9 mouse cellular contexts compared by ENCODE assay signal in genomic region chr11:114462755-114463374, GRCm38 (mm10).
DNase-seq lines count a peak whose midpoint lies in the region; ATAC-seq and TF ChIP-seq lines count a peak whose summit lies in the region.
"Had no signal": no experiment of that assay in that cellular context is flagged by ENCODE, and none has a peak within 500 bp of the region (broad histone marks: within the 10 kb centered on the region; RNA-seq: fewer than 3 reads in every experiment).

No protein-coding gene starts in this region.

- H3K79me2 ChIP-seq in liver, adult 2 months (ENCODE audit: control insufficient read depth, insufficient read depth, low read length) = no peaks in the 10 kb centered on the region

- H3K4me1 ChIP-seq in hindbrain, postnatal 0 days (ENCODE audit: insufficient read depth, low read length) = peaks cover 3% of the 10 kb centered on the region; the same call in 1 of the 2 replicates
- peaks cover 17% of the 10 kb centered on the region for H3K4me1 ChIP-seq in hindbrain, embryonic 16.5 days (ENCODE audit: control insufficient read depth, insufficient read depth, low read depth, low read length)
- no peaks in the 10 kb centered on the region for H3K4me1 ChIP-seq in ES-Bruce4 (ENCODE audit: control insufficient read depth, insufficient read depth, low read length)
- peaks cover 13% of the 10 kb centered on the region for H3K4me1 ChIP-seq in heart, embryonic 15.5 days (replicated peaks)
- H3K4me1 ChIP-seq in liver, adult 2 months (ENCODE audit: control insufficient read depth, insufficient read depth, low read length) = no peaks in the 10 kb centered on the region

- ATAC-seq in hindbrain, postnatal 0 days = 0 out of 2 replicates have a peak, but pooled peaks have one; percentile 24
- no peak; the same call in 1 of the 2 replicates for ATAC-seq in hindbrain, embryonic 16.5 days
- peak; percentile 72 for ATAC-seq in heart, embryonic 15.5 days (replicated peaks; ENCODE audit: insufficient number of reproducible peaks, insufficient read depth, low FRiP score, low read depth)
- ATAC-seq in neutrophil, adult 5-6 weeks (ENCODE audit: extremely low read depth, insufficient number of reproducible peaks, low FRiP score, poor library complexity, severe bottlenecking) = peak; percentile 64; the same call in 1 of the 2 replicates

- no peak overlapping the region for H3K27ac ChIP-seq in hindbrain, postnatal 0 days
- no peak overlapping the region for H3K27ac ChIP-seq in hindbrain, embryonic 16.5 days (ENCODE audit: low read depth, low read length)
- H3K27ac ChIP-seq in ES-Bruce4 (ENCODE audit: insufficient read depth, low read length) = no peak overlapping the region
- H3K27ac ChIP-seq in heart, embryonic 15.5 days = peak overlapping the region; percentile 15; the same call in 1 of the 2 replicates
- no peak overlapping the region for H3K27ac ChIP-seq in liver, adult 2 months (replicated peaks; ENCODE audit: insufficient read depth, low read depth, low read length)
- H3K27ac ChIP-seq: hindbrain, embryonic 15.5 days had no signal

- 36% methylated on average over 6 of the region's 6 CpGs for WGBS in hindbrain, postnatal 0 days
- 43% methylated on average over 6 of the region's 6 CpGs for WGBS in hindbrain, embryonic 16.5 days
- 8% methylated on average over 6 of the region's 6 CpGs for WGBS in heart, embryonic 15.5 days
- WGBS in liver, adult 2 months = 17% methylated on average over 6 of the region's 6 CpGs

- TF ChIP-seq EP300 in ES-Bruce4 (IDR thresholded peaks at IDR 0.05; ENCODE audit: insufficient read depth, low read depth, low read length) = 0 out of 2 replicates have a peak, but pooled peaks have one; percentile 10

- DNase-seq in hindbrain, postnatal 0 days (ENCODE audit: low spot score) = peak; percentile 75
- peak; percentile 72 for DNase-seq in cerebellum, adult 9-11 months
- DNase-seq in liver, adult 2 months (ENCODE audit: extremely low read depth, low read depth, low spot score) = peak; percentile 21
- DNase-seq in frontal cortex, postnatal 25 days (ENCODE audit: low spot score in 2 of 2) = no peak

- TF ChIP-seq POLR2A in ES-Bruce4 (IDR thresholded peaks at IDR 0.05; ENCODE audit: insufficient read depth, low read length) = no peak
- no peak for TF ChIP-seq POLR2A in liver, adult 2 months (IDR thresholded peaks at IDR 0.05; ENCODE audit: extremely low read depth, insufficient read depth, low read length)

- no peak overlapping the region for H3K4me2 ChIP-seq in hindbrain, postnatal 0 days (ENCODE audit: low read depth, low read length)
- no peak overlapping the region for H3K4me2 ChIP-seq in hindbrain, embryonic 16.5 days (ENCODE audit: low read length)
- no peak overlapping the region for H3K4me2 ChIP-seq in heart, embryonic 15.5 days
- H3K4me2 ChIP-seq: hindbrain, embryonic 15.5 days had no signal

- no peaks in the 10 kb centered on the region for H3K27me3 ChIP-seq in hindbrain, postnatal 0 days (ENCODE audit: insufficient read depth, low read length)
- H3K27me3 ChIP-seq in hindbrain, embryonic 16.5 days (replicated peaks; ENCODE audit: control insufficient read depth, insufficient read depth, low read length) = no peaks in the 10 kb centered on the region
- H3K27me3 ChIP-seq in ES-Bruce4 (ENCODE audit: control insufficient read depth, insufficient read depth, low read length, poor library complexity, severe bottlenecking) = 0 out of 2 replicates have a peak, but pooled peaks cover 1% of the 10 kb centered on the region
- peaks cover 40% of the 10 kb centered on the region for H3K27me3 ChIP-seq in heart, embryonic 15.5 days
- no peaks in the 10 kb centered on the region for H3K27me3 ChIP-seq in liver, adult 2 months (ENCODE audit: control insufficient read depth, insufficient read depth, low read length)

- no peak overlapping the region for H3K4me3 ChIP-seq in hindbrain, postnatal 0 days (ENCODE audit: low read length)
- no peak overlapping the region for H3K4me3 ChIP-seq in hindbrain, embryonic 16.5 days (ENCODE audit: low read length)
- no peak overlapping the region for H3K4me3 ChIP-seq in ES-Bruce4 (ENCODE audit: low read depth, low read length)
- no peak overlapping the region for H3K4me3 ChIP-seq in heart, embryonic 15.5 days
- H3K4me3 ChIP-seq in liver, adult 2 months (ENCODE audit: insufficient read depth, low read depth, low read length) = no peak overlapping the region
- H3K4me3 ChIP-seq: hindbrain, embryonic 15.5 days had no signal

- peak; percentile 84 for TF ChIP-seq CTCF in hindbrain, postnatal 0 days (IDR thresholded peaks at IDR 0.05; ENCODE audit: low read depth)
- TF ChIP-seq CTCF in ES-Bruce4 (IDR thresholded peaks at IDR 0.05; ENCODE audit: low read depth, low read length) = peak; percentile 89
- TF ChIP-seq CTCF in liver, adult 2 months (IDR thresholded peaks at IDR 0.05; ENCODE audit: low read depth, low read length) = peak; percentile 82

- H3K9ac ChIP-seq in hindbrain, postnatal 0 days (replicated peaks; ENCODE audit: low read length) = no peak overlapping the region
- H3K9ac ChIP-seq in hindbrain, embryonic 16.5 days (ENCODE audit: low read depth, low read length) = no peak overlapping the region
- H3K9ac ChIP-seq in ES-Bruce4 (ENCODE audit: low read depth, poor library complexity, severe bottlenecking) = no peak overlapping the region
- no peak overlapping the region for H3K9ac ChIP-seq in heart, embryonic 15.5 days
- H3K9ac ChIP-seq in liver, adult 2 months (ENCODE audit: low read depth, low read length) = no peak overlapping the region
- H3K9ac ChIP-seq: hindbrain, embryonic 15.5 days had no signal

- H3K36me3 ChIP-seq in hindbrain, postnatal 0 days (ENCODE audit: insufficient read depth, low read length) = no peaks in the 10 kb centered on the region
- no peaks in the 10 kb centered on the region for H3K36me3 ChIP-seq in hindbrain, embryonic 16.5 days (ENCODE audit: control insufficient read depth, insufficient read depth, low read length)
- H3K36me3 ChIP-seq in ES-Bruce4 (ENCODE audit: control insufficient read depth, insufficient read depth, low read length, poor library complexity, severe bottlenecking) = no peaks in the 10 kb centered on the region
- H3K36me3 ChIP-seq in heart, embryonic 15.5 days = no peaks in the 10 kb centered on the region
- H3K36me3 ChIP-seq in liver, adult 2 months (ENCODE audit: control insufficient read depth, insufficient read depth, low read length) = no peaks in the 10 kb centered on the region
- H3K36me3 ChIP-seq: hindbrain, embryonic 15.5 days had no signal

- H3K9me3 ChIP-seq in hindbrain, postnatal 0 days (ENCODE audit: low read length) = no peaks in the 10 kb centered on the region
- no peaks in the 10 kb centered on the region for H3K9me3 ChIP-seq in hindbrain, embryonic 16.5 days (ENCODE audit: control insufficient read depth, low read length)
- no peaks in the 10 kb centered on the region for H3K9me3 ChIP-seq in ES-Bruce4 (replicated peaks; ENCODE audit: control insufficient read depth, insufficient read depth, low read length, poor library complexity, severe bottlenecking)
- H3K9me3 ChIP-seq in heart, embryonic 15.5 days (replicated peaks) = no peaks in the 10 kb centered on the region
- H3K9me3 ChIP-seq: hindbrain, embryonic 15.5 days had no signal

Comparison
In these comparisons a context has a peak if more than half of its experiments do, and no peak if none do; other contexts are left out.
1. DNase-seq: peak in hindbrain, postnatal 0 days (single experiment), cerebellum, adult 9-11 months (single experiment) and liver, adult 2 months (single experiment); none in frontal cortex, postnatal 25 days (0 of 2).
2. Peak in every context shown above with its lines, with median percentiles within 50 percentile points of each other: CTCF ChIP-seq.